Mouse (Mus musculus) myocyte (in vitro differentiated cells): ENCODE results near the gene Zfp652. TPM values are rescaled to one million over a fixed set of nuclear protein-coding genes. Genes with fewer than 3 reads are reported as not detected.

Source experiments
- H3K27me3 ChIP-seq: one replicate; pipeline ENCODE4 v1.6.1; 2011; ENCODE audit not compliant: control insufficient read depth, insufficient read depth, insufficient read length
- H3K36me3 ChIP-seq: one replicate; pipeline ENCODE4 v1.6.1; 2011; ENCODE audit not compliant: control insufficient read depth, insufficient read depth
- H3K4me2 ChIP-seq: one replicate; pipeline ENCODE4 v1.6.1; 2011; ENCODE audit warnings: low read depth, control low read depth
- H3K4me3 ChIP-seq: one replicate; pipeline ENCODE4 v1.5.1; 2011; ENCODE audit warnings: mild to moderate bottlenecking, control low read depth, moderate library complexity
- H3K79me2 ChIP-seq: one replicate; pipeline ENCODE4 v1.6.1; 2011; ENCODE audit not compliant: control insufficient read depth, insufficient read depth
- H3ac ChIP-seq: one replicate; pipeline ENCODE4 v1.6.1; 2011; ENCODE audit not compliant: control insufficient read depth, insufficient read length
- CEBPB ChIP-seq: IDR thresholded peaks from 2 replicates; pipeline ENCODE4 v1.6.1; 2011; ENCODE audit warnings: mild to moderate bottlenecking, moderate library complexity; ENCODE audit not compliant: poor library complexity, insufficient read depth, severe bottlenecking
- E2F4 ChIP-seq: IDR thresholded peaks from one replicate; pipeline ENCODE4 v1.6.1; 2011; ENCODE audit warnings: mild to moderate bottlenecking, control low read depth, moderate library complexity; ENCODE audit not compliant: insufficient read depth
- MAX ChIP-seq: IDR thresholded peaks from one replicate; pipeline ENCODE4 v1.6.1; 2011; ENCODE audit warnings: low read depth, mild to moderate bottlenecking, control low read depth
- MYOD1 ChIP-seq, 3 experiments: IDR thresholded peaks; one replicate each; pipeline ENCODE4 v1.6.1; 2011; ENCODE audit warnings: control low read depth in 2 of 3, low read depth in 2 of 3, mild to moderate bottlenecking in 2 of 3, moderate library complexity in 1 of 3; ENCODE audit not compliant: insufficient read length in 2 of 3, control insufficient read depth in 1 of 3
- MYOG ChIP-seq, 3 experiments: IDR thresholded peaks; one replicate each; pipeline ENCODE4 v1.6.1; 2011; ENCODE audit warnings: control low read depth in 2 of 3, low read depth in 2 of 3, mild to moderate bottlenecking in 2 of 3; ENCODE audit not compliant: insufficient read length in 2 of 3, control insufficient read depth in 1 of 3, insufficient read depth in 1 of 3
- POLR2A ChIP-seq: IDR thresholded peaks from one replicate; pipeline ENCODE4 v1.6.1; 2011; ENCODE audit warnings: low read depth, mild to moderate bottlenecking, control low read depth, moderate library complexity; ENCODE audit not compliant: insufficient read length
- POLR2AphosphoS2 ChIP-seq: IDR thresholded peaks from one replicate; pipeline ENCODE4 v1.6.1; 2011; ENCODE audit warnings: low read depth, control low read depth; ENCODE audit not compliant: insufficient read length
- REST ChIP-seq: IDR thresholded peaks from one replicate; pipeline ENCODE4 v1.6.1; 2011; ENCODE audit warnings: mild to moderate bottlenecking, control low read depth, moderate library complexity; ENCODE audit not compliant: insufficient read depth, insufficient read length
- SRF ChIP-seq: IDR thresholded peaks from one replicate; pipeline ENCODE4 v1.6.1; 2011; ENCODE audit warnings: low read depth; ENCODE audit not compliant: control insufficient read depth, insufficient read length
- TCF12 ChIP-seq: IDR thresholded peaks from one replicate; pipeline ENCODE4 v1.6.1; 2011; ENCODE audit warnings: mild to moderate bottlenecking, control low read depth; ENCODE audit not compliant: poor library complexity, insufficient read depth, severe bottlenecking
- TCF3 ChIP-seq: IDR thresholded peaks from one replicate; pipeline ENCODE4 v1.6.1; 2011; ENCODE audit warnings: low read depth, control low read depth; ENCODE audit not compliant: insufficient read length
- USF1 ChIP-seq: IDR thresholded peaks from one replicate; pipeline ENCODE4 v1.6.1; 2011; ENCODE audit warnings: low read depth, mild to moderate bottlenecking, control low read depth, moderate library complexity
- polyA plus RNA-seq: library from polyadenylated mRNA; unstranded; fragments of >200 nt; fragmentation: generic; extraction: Trizol; gene quantifications from one replicate; pipeline ENCODE4 v1.2.1, GENCODE M21; 2012; ENCODE audit warnings: missing spikeins

Gene Zfp652
- polyA plus RNA-seq, 1 experiment = 6.4 TPM

DNA sequence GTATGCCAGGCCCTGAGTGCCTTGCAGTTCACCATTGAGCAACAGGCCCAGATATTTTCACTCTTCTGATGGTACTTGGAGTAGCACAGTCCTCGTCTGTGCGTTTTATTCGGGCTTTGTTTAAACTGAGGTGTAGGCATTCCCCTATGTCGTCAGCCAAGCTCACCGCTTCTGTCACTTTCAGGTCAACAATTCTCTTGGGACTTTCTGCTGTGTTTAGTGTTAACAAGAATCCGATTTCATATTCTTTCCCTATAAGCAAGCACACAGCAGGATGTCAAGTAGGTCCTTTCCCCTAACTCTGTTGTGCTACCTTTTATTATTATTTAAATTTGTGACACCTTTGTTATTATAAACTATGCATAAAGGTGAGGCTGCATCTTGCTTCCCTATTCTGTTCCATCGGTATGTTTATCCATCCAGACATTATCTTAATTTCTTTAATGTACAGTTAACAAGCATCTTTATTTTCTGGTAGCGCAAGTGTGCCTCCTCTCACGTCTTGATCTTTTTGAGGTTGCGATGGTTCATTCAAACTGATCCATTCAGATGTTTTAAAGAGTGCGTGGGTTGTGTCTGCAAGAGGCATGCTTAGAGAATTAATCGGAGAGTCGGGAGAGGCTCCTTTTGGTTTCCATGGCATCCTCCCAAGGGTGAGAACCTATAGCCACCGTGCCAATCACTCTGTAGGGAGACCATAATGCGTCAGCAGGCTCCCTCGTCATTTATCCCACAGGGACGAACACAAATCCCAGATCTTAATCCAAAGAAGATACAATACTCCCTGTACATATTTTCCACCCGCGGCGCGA is 145.4 kb downstream of the Zfp652 start:
- H3K4me3 ChIP-seq = peak overlapping the region; percentile 43
- no peak overlapping the region for H3ac ChIP-seq
- no peaks in the 10 kb centered on the region for H3K36me3 ChIP-seq
- H3K4me2 ChIP-seq = peak overlapping the region; percentile 95
- no peaks in the 10 kb centered on the region for H3K27me3 ChIP-seq
- H3K79me2 ChIP-seq = no peaks in the 10 kb centered on the region
- TF ChIP-seq SRF (no peak), MYOG (IDR thresholded peaks at IDR 0.05; ENCODE audit: control insufficient read depth in 1 of 3, insufficient read depth in 1 of 3, insufficient read length in 2 of 3, low read depth in 2 of 3) (no peak), MAX (no peak), E2F4 (no peak), REST (no peak), POLR2AphosphoS2 (no peak), CEBPB (no peak), TCF12 (no peak), TCF3 (no peak), POLR2A (no peak), USF1 (no peak), MYOD1 (IDR thresholded peaks at IDR 0.05; ENCODE audit: control insufficient read depth in 1 of 3, insufficient read length in 2 of 3, low read depth in 2 of 3) (no peak)

DNA sequence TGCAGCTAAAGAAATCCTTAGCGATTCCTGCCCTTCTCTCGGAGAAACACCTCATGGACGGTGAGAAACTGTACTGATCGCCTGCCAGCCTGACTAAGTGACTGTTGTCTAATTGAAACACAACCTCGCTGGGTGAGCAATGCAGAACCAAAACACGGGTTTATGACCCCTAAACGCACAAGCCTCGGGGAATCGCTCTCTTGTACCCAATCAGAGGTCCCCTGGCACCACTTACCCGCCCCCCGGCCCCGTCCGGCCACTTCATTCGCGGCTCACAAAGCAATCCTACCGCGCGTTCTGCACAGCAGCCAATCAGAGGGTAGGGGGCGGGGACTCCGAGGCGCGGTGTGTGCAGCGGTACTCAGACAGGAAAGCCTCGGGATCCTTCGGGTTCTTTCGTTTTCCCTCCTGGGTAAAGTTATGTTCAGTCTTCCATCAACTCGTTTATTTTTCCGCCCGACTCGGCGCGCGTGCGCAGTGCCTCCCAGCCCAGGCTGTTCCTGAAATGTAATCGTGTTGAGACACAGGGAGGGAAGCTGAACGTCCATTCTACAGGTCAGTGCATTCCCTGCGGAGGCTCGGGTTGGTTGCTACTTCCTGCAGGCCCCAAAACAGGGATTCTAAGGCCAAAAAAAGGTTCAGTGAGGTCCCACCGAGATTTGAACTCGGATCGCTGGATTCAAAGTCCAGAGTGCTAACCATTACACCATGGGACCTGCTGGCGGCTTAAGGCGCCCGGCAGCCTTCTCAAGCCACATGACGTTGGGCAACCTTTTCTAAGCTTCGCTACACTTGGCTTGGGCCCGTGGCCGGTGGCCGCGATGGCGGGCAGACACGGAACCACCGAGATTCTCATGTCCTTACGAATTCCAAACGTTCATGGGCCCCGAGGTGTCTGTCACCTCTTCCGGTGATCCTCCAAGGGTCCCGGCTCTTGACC is 146.3 kb downstream of the Zfp652 start:
- Histone ChIP-seq H3K4me3 (peak overlapping the region; percentile 43), H3K36me3 (no peaks in the 10 kb centered on the region), H3K27me3 (no peaks in the 10 kb centered on the region), H3K4me2 (peak overlapping the region; percentile 95), H3K79me2 (no peaks in the 10 kb centered on the region), H3ac (peak overlapping the region; percentile 17)
- TF ChIP-seq POLR2A (peak; percentile 38), POLR2AphosphoS2 (peak; percentile 77), MYOD1 (IDR thresholded peaks at IDR 0.05; ENCODE audit: control insufficient read depth in 1 of 3, insufficient read length in 2 of 3, low read depth in 2 of 3) (no peak), E2F4 (peak; percentile 7), REST (no peak), CEBPB (no peak), USF1 (no peak), TCF12 (no peak), SRF (peak; percentile 3)

DNA sequence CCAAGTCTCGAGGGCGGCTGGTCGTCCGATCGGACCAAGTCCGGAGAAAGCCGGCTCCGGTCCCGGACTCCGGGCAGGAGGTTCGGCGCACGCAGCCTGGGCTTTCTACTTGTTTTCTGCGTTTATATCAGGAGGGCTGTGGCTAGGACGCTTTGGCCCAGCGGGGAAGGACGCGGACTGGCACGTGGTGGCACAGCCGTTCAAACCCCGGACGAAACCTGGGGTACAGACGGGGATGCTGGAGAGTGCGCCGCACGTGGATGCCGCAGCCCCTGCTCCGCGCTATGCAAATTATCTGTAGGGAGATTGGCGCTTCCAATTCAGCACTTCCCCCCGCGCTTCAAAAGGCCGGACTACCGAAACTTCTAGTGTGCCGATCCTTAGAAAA is 147.0 kb downstream of the Zfp652 start:
- Histone ChIP-seq H3K27me3 (no peaks in the 10 kb centered on the region), H3ac (peak overlapping the region; percentile 17), H3K36me3 (no peaks in the 10 kb centered on the region), H3K79me2 (no peaks in the 10 kb centered on the region), H3K4me3 (peak overlapping the region; percentile 43), H3K4me2 (peak overlapping the region; percentile 95)
- no peak for TF ChIP-seq POLR2AphosphoS2
- TF ChIP-seq USF1 = peak; percentile 41
- peak in 2 of 3 experiments; percentile 69 to 81 for TF ChIP-seq MYOD1 (IDR thresholded peaks at IDR 0.05; ENCODE audit: control insufficient read depth in 1 of 3, insufficient read length in 2 of 3, low read depth in 2 of 3)
- TF ChIP-seq E2F4 = no peak
- TF ChIP-seq TCF3 = peak; percentile 7
- TF ChIP-seq SRF = peak; percentile 73
- TF ChIP-seq MAX = peak; percentile 66
- no peak for TF ChIP-seq TCF12
- peak in 2 of 3 experiments; percentile 61 to 86 for TF ChIP-seq MYOG (IDR thresholded peaks at IDR 0.05; ENCODE audit: control insufficient read depth in 1 of 3, insufficient read depth in 1 of 3, insufficient read length in 2 of 3, low read depth in 2 of 3)
- no peak for TF ChIP-seq CEBPB
- no peak for TF ChIP-seq REST
- peak; percentile 48 for TF ChIP-seq POLR2A

DNA sequence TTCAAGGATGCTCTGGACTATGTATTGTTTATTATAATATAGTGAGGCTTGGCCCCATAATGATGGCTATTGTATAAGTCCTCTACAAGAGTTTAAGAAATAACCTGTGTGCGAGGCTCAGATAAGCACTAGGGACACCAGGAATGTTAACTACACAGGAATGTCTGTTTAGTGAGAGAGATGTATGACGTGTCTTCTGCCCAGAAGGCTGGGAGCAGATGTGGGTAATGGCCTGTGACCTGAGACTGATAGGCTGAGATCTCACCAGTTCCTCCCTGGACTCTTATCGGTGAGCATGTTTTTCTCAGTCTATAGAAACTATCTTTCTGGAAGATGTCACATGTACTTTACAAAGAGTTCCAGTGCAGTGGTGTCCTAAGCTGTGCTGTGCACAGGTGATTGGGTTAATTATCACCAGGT is 147.6 kb downstream of the Zfp652 start:
- H3ac ChIP-seq = peak overlapping the region; percentile 17
- peak overlapping the region; percentile 43 for H3K4me3 ChIP-seq
- no peaks in the 10 kb centered on the region for H3K27me3 ChIP-seq
- no peaks in the 10 kb centered on the region for H3K79me2 ChIP-seq
- H3K36me3 ChIP-seq = no peaks in the 10 kb centered on the region
- peak overlapping the region; percentile 95 for H3K4me2 ChIP-seq
- TF ChIP-seq SRF = no peak
- TF ChIP-seq E2F4 = no peak
- no peak for TF ChIP-seq REST
- TF ChIP-seq POLR2AphosphoS2 = no peak
- TF ChIP-seq MYOD1 (IDR thresholded peaks at IDR 0.05; ENCODE audit: control insufficient read depth in 1 of 3, insufficient read length in 2 of 3, low read depth in 2 of 3) = no peak
- no peak for TF ChIP-seq USF1
- no peak for TF ChIP-seq TCF12
- no peak for TF ChIP-seq TCF3
- TF ChIP-seq POLR2A = no peak
